Mouse (Mus musculus): ENCODE results near the gene Hcn3.

Hcn3 gene

DNA sequence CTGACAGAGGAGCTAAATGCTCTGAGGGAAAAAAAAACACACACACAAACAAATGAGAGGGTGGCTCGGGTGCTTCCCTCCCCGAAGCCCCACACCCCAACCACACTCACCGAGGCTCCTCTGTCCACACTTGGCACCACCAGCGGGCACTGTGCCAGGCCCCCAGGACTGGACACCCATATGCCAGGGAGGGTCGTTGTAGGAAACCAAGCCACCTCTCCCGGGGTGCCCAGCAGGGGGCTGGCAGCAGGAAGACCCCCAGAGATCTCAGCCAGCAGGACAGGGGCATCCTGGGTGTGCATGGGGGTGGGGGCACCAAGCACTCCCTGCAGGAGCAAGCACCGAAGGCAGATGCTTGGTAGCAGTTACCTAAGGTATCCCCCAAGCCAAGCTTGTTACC, 59.2 kb downstream of the Hcn3 start, which contains the start of gene Gm43738:
Gene Gm43738 (minus strand): TSS at position 289 of the 400 bp plus-strand sequence.
- no peak for DNase-seq (ENCODE audit: low spot score)
